Mouse (Mus musculus) urinary bladder, postnatal 10 days (tissue): ENCODE data around the gene Ecsit.

Source experiments
- DNase-seq: peaks from one replicate; pipeline ENCODE4 v3.0.0; 2022; ENCODE audit warnings: low spot score

The Ecsit gene

DNA sequence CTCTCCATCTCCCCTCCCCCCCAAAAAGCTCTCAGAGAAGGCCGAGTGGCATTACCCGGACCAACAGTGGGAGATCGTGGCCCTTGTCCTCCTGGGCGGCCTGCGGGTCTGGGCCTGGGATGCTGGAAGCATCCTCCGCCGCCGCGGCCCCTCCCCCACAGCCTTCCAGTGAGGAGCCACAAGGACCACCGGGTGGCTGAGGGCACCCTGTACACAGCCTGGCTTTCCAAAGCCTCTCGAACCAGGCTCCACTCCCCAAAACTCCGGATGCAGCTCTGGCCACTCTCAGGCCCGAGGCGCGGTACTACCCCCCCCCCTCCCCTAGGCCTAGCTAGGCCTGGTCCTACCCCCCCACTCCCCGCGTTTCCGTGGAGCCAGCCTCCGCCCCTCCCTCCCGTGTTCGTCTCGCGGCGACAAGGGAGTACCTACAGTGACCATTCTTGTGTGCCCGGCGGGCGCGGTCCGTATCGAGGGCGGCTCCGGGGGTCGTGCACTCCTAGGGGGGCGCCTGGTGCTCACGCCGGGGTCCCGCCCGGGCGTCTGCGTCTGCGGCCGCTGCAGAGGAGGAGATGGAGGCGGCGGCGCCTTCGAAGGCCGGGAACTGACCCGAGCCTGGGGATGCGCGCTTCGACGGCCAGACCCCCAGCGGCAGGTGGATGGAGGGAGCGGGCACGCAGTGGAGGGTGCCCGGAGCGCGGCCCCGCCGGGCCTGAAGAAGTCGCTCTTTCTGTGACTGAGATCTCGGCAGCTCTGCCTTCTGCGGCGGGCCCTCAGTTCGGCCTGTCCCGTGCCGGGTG is 33.9 kb downstream of the Ecsit start:
- DNase-seq = no peak

DNA sequence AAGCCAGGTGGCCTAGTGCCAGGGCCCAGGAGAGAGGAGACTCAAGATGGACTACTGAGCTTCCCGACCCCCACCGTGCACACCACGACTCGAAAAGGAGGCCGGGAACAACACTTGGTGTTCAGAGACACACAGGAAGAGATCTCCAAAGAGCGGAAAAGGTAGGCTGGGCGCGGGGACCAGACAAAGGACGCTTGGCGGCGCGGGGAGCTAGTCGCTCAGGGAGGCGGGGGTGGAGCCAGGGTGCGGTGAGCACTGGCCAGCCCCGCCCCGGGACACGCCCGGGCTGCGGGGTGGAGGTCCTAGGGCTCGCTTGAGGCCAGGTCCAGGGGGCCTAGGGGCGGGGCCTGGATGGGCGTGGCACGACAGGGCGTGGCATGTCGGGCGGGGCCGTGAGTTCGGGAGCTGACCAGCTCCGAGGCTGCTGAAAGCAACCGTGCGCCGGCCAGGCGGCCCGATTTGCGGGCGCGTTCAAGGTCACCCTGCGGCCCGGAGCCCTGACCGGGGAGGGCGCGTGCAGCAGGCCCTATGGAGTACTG is 34.8 kb downstream of the Ecsit start:
- DNase-seq = no peak

DNA sequence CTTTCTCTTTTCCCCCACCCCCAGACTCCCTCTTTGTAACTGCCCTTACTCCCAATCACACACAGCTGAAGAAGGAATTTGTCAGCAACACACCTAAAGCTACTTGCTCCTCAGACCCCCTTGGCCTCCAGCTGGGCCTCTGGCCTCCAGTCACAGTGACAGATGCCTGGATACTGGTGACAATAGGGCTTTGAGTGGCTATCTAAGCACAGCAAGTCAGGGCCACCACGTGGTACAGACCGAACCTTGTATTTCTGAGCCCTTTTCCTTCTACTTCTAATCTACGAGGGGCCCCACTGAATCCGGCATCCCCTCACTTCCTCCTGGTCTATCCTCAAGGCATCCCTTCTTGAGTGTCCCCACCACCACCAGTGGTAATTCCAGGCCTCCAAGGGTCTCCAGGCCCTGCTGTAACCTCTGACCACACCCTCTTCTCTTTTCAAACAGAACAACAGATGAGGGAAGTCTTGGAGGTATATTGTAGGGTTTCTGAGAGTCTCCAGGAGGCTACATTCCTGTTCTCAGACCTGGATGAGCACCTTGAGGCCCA is 35.4 kb downstream of the Ecsit start:
- no peak for DNase-seq

DNA sequence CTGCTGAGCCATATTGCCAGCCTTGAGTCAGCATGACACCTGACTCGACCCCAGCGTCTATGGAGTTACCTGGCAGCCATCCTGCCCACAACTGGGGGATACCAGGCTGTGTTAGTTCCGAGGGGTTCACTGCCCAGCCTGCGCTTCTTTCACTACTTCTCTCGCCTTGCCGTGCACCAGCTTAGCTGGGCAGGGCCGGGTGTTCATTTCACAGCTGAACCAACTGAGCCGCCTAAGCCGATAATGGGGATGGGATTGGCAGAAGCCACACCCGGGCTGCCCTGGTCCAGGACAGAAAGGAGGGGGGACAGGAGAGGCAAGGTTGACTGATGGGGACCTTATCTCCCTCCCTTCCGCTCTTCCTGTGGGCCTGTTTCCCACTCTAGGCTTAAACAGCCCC is 35.9 kb downstream of the Ecsit start:
- no peak for DNase-seq

DNA sequence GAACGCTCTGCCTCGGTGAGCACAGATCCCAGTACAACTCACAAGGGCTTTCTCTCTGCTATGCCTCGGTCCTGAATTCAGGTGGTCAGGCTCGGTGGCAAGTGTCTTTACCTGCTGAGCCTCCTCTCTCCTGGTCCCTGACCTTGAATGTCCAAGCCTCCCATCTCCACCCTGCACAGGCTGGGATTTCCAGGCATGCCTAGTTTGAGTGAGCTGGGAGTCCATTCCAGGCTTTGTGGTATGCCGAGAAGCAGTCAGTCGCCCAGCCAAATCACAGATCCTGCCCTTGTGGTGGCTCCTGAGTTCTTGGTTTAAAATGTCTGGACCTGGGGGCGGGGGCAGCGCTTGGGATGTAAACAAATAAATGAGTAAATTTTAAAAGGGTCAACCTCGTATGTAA is 37.9 kb downstream of the Ecsit start:
- DNase-seq = no peak

DNA sequence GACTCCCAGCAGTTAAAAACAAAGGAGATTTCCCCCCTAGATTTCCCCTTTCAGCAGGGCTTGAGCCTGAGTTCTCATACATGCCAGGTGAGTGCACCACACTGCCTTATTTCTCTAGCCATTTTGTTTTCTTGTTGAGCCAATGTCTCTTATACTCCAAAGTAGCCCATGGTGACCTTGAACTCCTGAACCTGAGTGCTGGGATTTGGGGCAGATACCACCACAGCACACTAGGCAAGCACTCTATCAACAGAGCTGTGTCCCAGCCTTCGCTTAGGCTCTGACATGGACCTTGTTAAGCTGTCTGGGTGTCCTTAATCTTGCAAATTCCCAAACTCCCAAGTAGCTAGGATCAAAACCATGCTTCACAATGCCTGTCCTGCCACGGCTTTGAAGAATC is 43.4 kb downstream of the Ecsit start:
- DNase-seq = no peak

DNA sequence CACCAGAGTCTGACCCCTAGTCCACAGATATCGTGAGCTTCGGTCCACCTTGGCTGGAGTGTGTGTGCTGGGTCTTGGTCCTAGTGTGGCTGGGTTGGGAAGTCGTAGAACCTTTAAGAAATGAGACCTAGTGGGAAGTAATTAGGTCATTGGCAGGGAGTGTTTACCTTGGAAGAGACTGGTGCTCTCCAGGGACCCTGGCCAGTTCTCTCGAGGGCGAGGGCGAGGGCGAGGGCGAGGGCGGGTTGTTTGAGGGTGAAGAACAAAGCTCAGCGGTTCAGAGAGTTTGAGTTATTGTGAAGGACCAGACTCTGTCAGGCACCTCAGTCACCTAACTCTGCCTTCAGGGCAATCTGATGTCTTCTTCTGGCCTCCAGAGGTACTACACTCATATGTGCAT is 47.4 kb downstream of the Ecsit start:
- DNase-seq = no peak

DNA sequence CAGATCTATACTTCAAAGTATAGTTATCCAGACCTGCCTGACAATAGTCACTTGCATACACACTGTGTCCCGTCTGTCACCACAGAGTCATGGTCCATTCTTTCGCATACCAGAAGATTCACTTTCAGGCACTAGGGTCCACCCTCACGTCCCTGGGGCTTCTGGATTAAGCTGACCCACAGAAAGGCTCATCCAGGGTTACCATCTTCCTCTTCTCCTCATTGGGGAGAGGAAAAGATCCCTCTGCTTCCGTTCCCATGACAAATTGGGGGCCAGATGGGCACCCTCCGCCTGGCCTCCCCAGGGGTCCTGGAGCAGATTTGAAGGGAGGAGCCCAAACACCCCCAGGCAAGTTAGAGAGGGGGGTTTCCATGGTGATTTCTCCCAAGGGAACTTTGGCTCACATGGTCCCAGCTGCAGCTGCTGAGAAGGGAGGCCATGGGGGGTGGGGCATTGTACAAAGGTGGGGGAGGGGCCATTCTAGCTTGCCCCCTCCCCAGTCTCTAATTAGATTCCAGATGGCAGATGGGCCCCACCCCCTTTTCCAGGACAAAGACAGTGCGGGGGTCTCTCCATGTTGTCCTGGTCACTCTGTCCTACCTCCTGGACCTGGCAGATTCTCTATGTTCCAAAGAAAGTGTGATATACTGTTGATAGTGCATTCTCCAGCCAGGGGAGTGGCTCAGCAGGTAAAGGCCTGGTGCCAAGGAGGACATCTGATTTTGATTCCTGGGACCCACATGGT is 49.8 kb downstream of the Ecsit start:
- no peak for DNase-seq

DNA sequence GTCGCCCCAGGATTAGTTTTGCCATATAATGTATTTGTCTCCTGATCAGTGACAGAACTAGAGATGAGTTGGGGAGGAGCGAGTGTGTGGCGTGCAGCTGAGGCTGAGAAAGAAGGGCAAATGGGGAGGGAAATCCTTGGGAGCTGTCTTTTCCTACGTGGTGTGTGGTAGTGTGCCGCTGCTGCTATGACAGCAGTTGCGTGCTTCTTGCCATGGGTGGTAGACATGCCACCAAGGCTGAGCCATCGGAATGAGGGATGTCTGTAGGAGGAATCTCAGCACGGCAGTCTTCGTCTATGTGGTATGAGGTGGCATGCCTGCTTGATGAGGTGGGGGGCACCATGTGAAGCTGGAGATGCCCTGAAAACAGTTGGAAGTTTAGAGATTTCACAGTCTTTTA is 54.9 kb downstream of the Ecsit start:
- no peak for DNase-seq

DNA sequence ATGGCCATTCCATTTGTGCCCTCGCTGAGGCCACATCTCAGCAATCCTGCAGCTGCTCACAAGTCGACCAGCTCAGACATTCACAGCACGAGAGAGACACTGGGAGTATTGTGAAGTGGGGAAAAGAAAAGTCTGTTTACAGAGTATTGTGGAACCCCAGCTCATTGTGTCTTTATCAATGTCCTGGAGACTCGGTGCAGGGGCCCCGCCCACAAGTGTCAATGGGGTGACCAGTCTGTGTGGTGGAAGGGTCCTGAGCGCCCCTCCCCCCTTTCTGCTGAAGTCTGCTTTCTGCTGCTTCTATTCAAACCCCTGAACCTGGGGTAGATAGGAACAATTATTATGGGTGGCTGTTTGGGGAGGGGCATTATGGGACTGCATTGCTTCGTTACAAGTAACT is 56.8 kb downstream of the Ecsit start:
- no peak for DNase-seq

DNA sequence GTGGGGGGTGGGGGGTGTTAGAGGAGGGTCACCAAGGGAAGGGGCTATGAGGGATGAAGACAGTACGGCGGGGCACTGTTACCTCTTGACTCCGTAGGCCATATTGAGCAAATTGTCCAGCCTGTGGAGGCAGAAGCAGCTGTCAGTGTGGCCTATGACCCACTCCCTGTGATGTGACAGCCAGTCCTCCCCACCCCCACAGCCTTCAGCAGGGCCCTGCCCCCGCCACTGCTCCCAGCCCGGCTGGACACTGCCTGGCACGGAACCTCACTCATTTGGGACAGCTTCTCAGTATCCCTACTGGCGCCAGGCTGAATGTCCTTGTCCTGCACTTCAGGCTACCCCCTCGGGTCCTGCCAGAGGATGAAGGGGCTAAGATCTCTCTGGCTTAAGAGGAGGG is 60.6 kb downstream of the Ecsit start:
- no peak for DNase-seq
